Mouse (Mus musculus) intestine, embryonic 14.5 days (tissue): ENCODE data around the gene Tmem178b. TPM values are rescaled to one million over a fixed set of nuclear protein-coding genes. Genes with fewer than 3 reads are reported as not detected.

ENCODE experiments used
- polyA plus RNA-seq: library from polyadenylated mRNA; unstranded; fragments of >200 nt; fragmentation: Nextera tagmentation; extraction: Ambion mirVana; gene quantifications from 2 replicates; pipeline ENCODE4 v1.2.1, GENCODE M21; 2014

The Tmem178b gene
- polyA plus RNA-seq, 1 experiment from 2014 or later = 1.5 TPM

Other genes starting within 250 kb of the Tmem178b start
- 14.7 and 16.1 TPM in 2 replicates for gene Braf, start 147.8 kb upstream of the Tmem178b start, polyA plus RNA-seq
- gene Mrps33, start 62.3 kb upstream of the Tmem178b start, polyA plus RNA-seq = 191 and 195 TPM in 2 replicates